Mouse (Mus musculus): ENCODE results near the gene 5031439G07Rik. TPM values are rescaled to one million over a fixed set of nuclear protein-coding genes. Genes with fewer than 3 reads are reported as not detected.

5031439G07Rik gene
- polyA plus RNA-seq, 1 experiment from 2014 or later = 24.8 TPM

DNA sequence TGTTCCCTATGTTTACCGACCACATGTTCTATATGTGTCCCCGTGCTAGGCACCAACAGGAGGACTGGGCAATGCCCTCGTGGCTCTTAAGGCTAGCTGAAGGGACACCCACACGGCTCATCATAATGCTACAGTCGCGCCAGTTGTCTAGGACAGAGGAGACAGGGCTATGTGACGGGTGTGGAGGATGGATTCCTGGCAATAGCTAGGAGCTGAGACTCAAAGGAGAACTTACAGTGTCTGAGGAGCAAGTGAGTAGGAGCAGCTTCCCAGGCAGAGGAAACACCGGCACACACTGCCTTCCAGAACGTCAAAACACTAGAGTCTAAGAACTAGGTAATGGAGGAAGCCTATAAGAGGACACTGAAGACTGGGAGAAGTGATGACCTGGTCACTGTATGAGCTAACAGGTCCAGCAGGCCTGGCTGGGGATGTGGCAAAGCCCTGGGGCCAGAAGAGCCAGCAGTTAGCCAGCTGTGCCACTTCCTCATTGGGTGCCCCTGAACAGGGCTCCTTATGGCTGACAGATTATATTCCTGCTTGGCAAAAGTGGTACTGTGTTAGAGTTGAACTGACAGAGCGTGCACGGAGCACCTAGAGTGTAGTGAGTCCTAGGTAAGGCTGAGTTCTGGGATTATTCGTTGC is 2.7 kb downstream of the 5031439G07Rik start:
- Histone ChIP-seq H3K27me3 (replicated peaks; ENCODE audit: control insufficient read depth, insufficient read depth, low read length) (no peaks in the 10 kb centered on the region), H3K36me3 (ENCODE audit: control insufficient read depth, insufficient read depth) (no peaks in the 10 kb centered on the region), H3K4me1 (replicated peaks; ENCODE audit: control insufficient read depth, insufficient read depth, low read length) (peaks cover 51% of the 10 kb centered on the region), H3K9me3 (ENCODE audit: control insufficient read depth, low read length) (no peaks in the 10 kb centered on the region), H3K9ac (replicated peaks; ENCODE audit: low read depth, low read length) (0 out of 2 replicates have a peak overlapping the region, but pooled peaks have one; percentile 10), H3K27ac (ENCODE audit: low read length) (no peak overlapping the region), H3K4me2 (ENCODE audit: low read length) (peak overlapping the region; percentile 80), H3K4me3 (replicated peaks; ENCODE audit: low read length) (no peak overlapping the region)
- 87% methylated on average over 12 of the region's 12 CpGs for WGBS
- ATAC-seq = no peak

- no peak overlapping the region for H3K9ac ChIP-seq (replicated peaks; ENCODE audit: low read depth, low read length)
- H3K27me3 ChIP-seq (replicated peaks; ENCODE audit: control insufficient read depth, insufficient read depth, low read length) = no peaks in the 10 kb centered on the region
- peaks cover 38% of the 10 kb centered on the region for H3K4me1 ChIP-seq (replicated peaks; ENCODE audit: control insufficient read depth, insufficient read depth, low read length)
- no peak for ATAC-seq
- H3K4me3 ChIP-seq (replicated peaks; ENCODE audit: low read length) = no peak overlapping the region
- no peaks in the 10 kb centered on the region for H3K36me3 ChIP-seq (ENCODE audit: control insufficient read depth, insufficient read depth)
- no peaks in the 10 kb centered on the region for H3K9me3 ChIP-seq (ENCODE audit: control insufficient read depth, low read length)
- WGBS = 88% methylated on average over 7 of the region's 7 CpGs
- H3K27ac ChIP-seq (ENCODE audit: low read length) = no peak overlapping the region
- H3K4me2 ChIP-seq (ENCODE audit: low read length) = no peak overlapping the region
Observed at GRCm38 (mm10) chr15:84983721-84984120, 4.6 kb downstream of the 5031439G07Rik start.

GRCm38 (mm10) chr15:84982888-84983287 is 5.5 kb downstream of the 5031439G07Rik start:
- Histone ChIP-seq H3K4me3 (replicated peaks; ENCODE audit: low read length) (no peak overlapping the region), H3K27me3 (replicated peaks; ENCODE audit: control insufficient read depth, insufficient read depth, low read length) (no peaks in the 10 kb centered on the region), H3K9me3 (ENCODE audit: control insufficient read depth, low read length) (no peaks in the 10 kb centered on the region), H3K4me2 (ENCODE audit: low read length) (no peak overlapping the region), H3K36me3 (ENCODE audit: control insufficient read depth, insufficient read depth) (no peaks in the 10 kb centered on the region), H3K9ac (replicated peaks; ENCODE audit: low read depth, low read length) (no peak overlapping the region), H3K4me1 (replicated peaks; ENCODE audit: control insufficient read depth, insufficient read depth, low read length) (peaks cover 33% of the 10 kb centered on the region), H3K27ac (ENCODE audit: low read length) (no peak overlapping the region)
- ATAC-seq = no peak
- WGBS = 83% methylated on average over 3 of the region's 3 CpGs

DNA sequence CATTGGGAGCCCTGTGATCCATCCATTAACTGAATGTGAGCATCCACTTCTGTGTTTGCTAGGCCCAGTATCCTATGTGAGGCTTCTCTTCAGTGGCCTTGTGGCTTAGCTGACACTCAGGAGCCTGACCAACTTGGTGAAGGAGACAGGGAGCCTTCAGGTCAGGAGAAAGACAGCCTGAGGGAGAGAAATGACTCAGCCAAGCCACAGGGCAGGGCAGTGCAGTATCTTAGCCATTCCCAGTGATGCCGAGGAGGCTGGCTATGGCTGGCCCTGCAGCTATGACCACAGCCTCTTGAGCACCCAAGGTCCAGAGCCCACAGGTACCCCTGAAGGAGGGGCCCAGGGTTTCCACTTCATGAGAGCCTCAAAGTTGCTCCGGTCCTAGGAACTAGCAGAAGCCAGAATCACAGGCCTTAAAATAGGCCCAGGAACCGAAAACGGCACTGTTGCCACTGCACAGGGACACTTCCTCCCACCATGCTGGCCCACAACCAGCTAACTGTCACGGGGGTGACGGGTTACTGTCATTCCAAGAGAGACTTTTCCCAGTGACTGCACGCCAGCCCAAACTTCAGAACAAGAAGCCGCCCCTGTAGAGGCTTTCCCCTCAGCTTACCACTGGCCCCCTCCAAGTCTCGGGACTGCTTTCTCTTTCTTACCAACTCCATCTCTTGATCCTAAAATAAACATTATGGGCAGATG is 6.6 kb downstream of the 5031439G07Rik start:
- Histone ChIP-seq H3K4me1 (replicated peaks; ENCODE audit: control insufficient read depth, insufficient read depth, low read length) (peaks cover 31% of the 10 kb centered on the region), H3K27ac (ENCODE audit: low read length) (no peak overlapping the region), H3K9ac (replicated peaks; ENCODE audit: low read depth, low read length) (no peak overlapping the region), H3K27me3 (replicated peaks; ENCODE audit: control insufficient read depth, insufficient read depth, low read length) (no peaks in the 10 kb centered on the region), H3K9me3 (ENCODE audit: control insufficient read depth, low read length) (no peaks in the 10 kb centered on the region), H3K4me2 (ENCODE audit: low read length) (no peak overlapping the region), H3K4me3 (replicated peaks; ENCODE audit: low read length) (no peak overlapping the region), H3K36me3 (ENCODE audit: control insufficient read depth, insufficient read depth) (no peaks in the 10 kb centered on the region)
- 87% methylated on average over 9 of the region's 9 CpGs for WGBS
- ATAC-seq = no peak

- Histone ChIP-seq H3K27me3 (replicated peaks; ENCODE audit: control insufficient read depth, insufficient read depth, low read length) (no peaks in the 10 kb centered on the region), H3K4me1 (replicated peaks; ENCODE audit: control insufficient read depth, insufficient read depth, low read length) (peaks cover 26% of the 10 kb centered on the region), H3K9ac (replicated peaks; ENCODE audit: low read depth, low read length) (no peak overlapping the region), H3K4me3 (replicated peaks; ENCODE audit: low read length) (no peak overlapping the region), H3K4me2 (ENCODE audit: low read length) (no peak overlapping the region), H3K36me3 (ENCODE audit: control insufficient read depth, insufficient read depth) (no peaks in the 10 kb centered on the region), H3K9me3 (ENCODE audit: control insufficient read depth, low read length) (no peaks in the 10 kb centered on the region), H3K27ac (ENCODE audit: low read length) (no peak overlapping the region)
- 39% methylated on average over 4 of the region's 4 CpGs for WGBS
- peak; percentile 32; the same call in 1 of the 2 replicates for ATAC-seq
Observed at GRCm38 (mm10) chr15:84975729-84976128, 12.6 kb downstream of the 5031439G07Rik start.

DNA sequence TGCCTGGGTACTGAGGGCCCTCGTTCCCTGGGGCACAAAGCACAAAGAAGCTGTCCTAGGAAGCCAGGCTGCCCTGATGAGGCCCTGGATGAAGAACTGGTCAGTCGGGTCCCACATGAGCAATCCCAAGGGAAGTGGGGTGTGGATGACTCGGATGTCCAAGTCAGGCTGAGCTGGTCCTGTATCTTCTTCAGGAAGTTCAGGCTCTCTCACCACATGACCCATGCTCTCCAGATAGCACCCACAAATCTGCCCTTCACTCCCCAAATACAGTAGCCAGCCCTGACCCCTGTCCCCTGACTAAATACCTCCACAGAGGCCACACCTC is 14.8 kb downstream of the 5031439G07Rik start:
- Histone ChIP-seq H3K4me2 (ENCODE audit: low read length) (no peak overlapping the region), H3K27ac (ENCODE audit: low read length) (no peak overlapping the region), H3K9me3 (ENCODE audit: control insufficient read depth, low read length) (no peaks in the 10 kb centered on the region), H3K4me3 (replicated peaks; ENCODE audit: low read length) (no peak overlapping the region), H3K27me3 (replicated peaks; ENCODE audit: control insufficient read depth, insufficient read depth, low read length) (no peaks in the 10 kb centered on the region), H3K9ac (replicated peaks; ENCODE audit: low read depth, low read length) (no peak overlapping the region), H3K36me3 (ENCODE audit: control insufficient read depth, insufficient read depth) (peaks cover 2% of the 10 kb centered on the region; the same call in 1 of the 2 replicates), H3K4me1 (replicated peaks; ENCODE audit: control insufficient read depth, insufficient read depth, low read length) (peaks cover 26% of the 10 kb centered on the region)
- no peak for ATAC-seq
- 10% methylated on average over 3 of the region's 3 CpGs for WGBS

- no peak overlapping the region for H3K4me2 ChIP-seq (ENCODE audit: low read length)
- H3K27me3 ChIP-seq (replicated peaks; ENCODE audit: control insufficient read depth, insufficient read depth, low read length) = no peaks in the 10 kb centered on the region
- 35% methylated on average over 8 of the region's 8 CpGs for WGBS
- H3K36me3 ChIP-seq (ENCODE audit: control insufficient read depth, insufficient read depth) = peaks cover 2% of the 10 kb centered on the region; the same call in 1 of the 2 replicates
- no peak overlapping the region for H3K27ac ChIP-seq (ENCODE audit: low read length)
- no peaks in the 10 kb centered on the region for H3K9me3 ChIP-seq (ENCODE audit: control insufficient read depth, low read length)
- 0 out of 2 replicates have a peak, but pooled peaks have one; percentile 41 for ATAC-seq
- no peak overlapping the region for H3K4me3 ChIP-seq (replicated peaks; ENCODE audit: low read length)
- H3K9ac ChIP-seq (replicated peaks; ENCODE audit: low read depth, low read length) = no peak overlapping the region
- H3K4me1 ChIP-seq (replicated peaks; ENCODE audit: control insufficient read depth, insufficient read depth, low read length) = peaks cover 26% of the 10 kb centered on the region
Observed at GRCm38 (mm10) chr15:84972860-84973543, 15.3 kb downstream of the 5031439G07Rik start.

- ATAC-seq = no peak
- H3K4me3 ChIP-seq (replicated peaks; ENCODE audit: low read length) = no peak overlapping the region
- peaks cover 26% of the 10 kb centered on the region for H3K4me1 ChIP-seq (replicated peaks; ENCODE audit: control insufficient read depth, insufficient read depth, low read length)
- H3K9ac ChIP-seq (replicated peaks; ENCODE audit: low read depth, low read length) = no peak overlapping the region
- no peaks in the 10 kb centered on the region for H3K9me3 ChIP-seq (ENCODE audit: control insufficient read depth, low read length)
- H3K4me2 ChIP-seq (ENCODE audit: low read length) = no peak overlapping the region
- WGBS = 88% methylated on average over 4 of the region's 4 CpGs
- no peak overlapping the region for H3K27ac ChIP-seq (ENCODE audit: low read length)
- peaks cover 2% of the 10 kb centered on the region; the same call in 1 of the 2 replicates for H3K36me3 ChIP-seq (ENCODE audit: control insufficient read depth, insufficient read depth)
- H3K27me3 ChIP-seq (replicated peaks; ENCODE audit: control insufficient read depth, insufficient read depth, low read length) = no peaks in the 10 kb centered on the region
Observed at GRCm38 (mm10) chr15:84968534-84968933, 19.8 kb downstream of the 5031439G07Rik start.

GRCm38 (mm10) chr15:84965575-84966360 is 22.6 kb downstream of the 5031439G07Rik start:
- 52% methylated on average over 7 of the region's 7 CpGs for WGBS
- H3K27me3 ChIP-seq (replicated peaks; ENCODE audit: control insufficient read depth, insufficient read depth, low read length) = no peaks in the 10 kb centered on the region
- peak; percentile 40; the same call in 1 of the 2 replicates for ATAC-seq
- no peak overlapping the region for H3K9ac ChIP-seq (replicated peaks; ENCODE audit: low read depth, low read length)
- H3K36me3 ChIP-seq (ENCODE audit: control insufficient read depth, insufficient read depth) = peaks cover 2% of the 10 kb centered on the region; the same call in 1 of the 2 replicates
- H3K27ac ChIP-seq (ENCODE audit: low read length) = no peak overlapping the region
- no peak overlapping the region for H3K4me3 ChIP-seq (replicated peaks; ENCODE audit: low read length)
- H3K4me2 ChIP-seq (ENCODE audit: low read length) = no peak overlapping the region
- no peaks in the 10 kb centered on the region for H3K9me3 ChIP-seq (ENCODE audit: control insufficient read depth, low read length)
- H3K4me1 ChIP-seq (replicated peaks; ENCODE audit: control insufficient read depth, insufficient read depth, low read length) = peaks cover 22% of the 10 kb centered on the region
